Mouse (Mus musculus): Measurements from ENCODE around the gene Exog. TPM values are rescaled to one million over a fixed set of nuclear protein-coding genes. Genes with fewer than 3 reads are reported as not detected.

The Exog gene
- polyA plus RNA-seq, 1 experiment from 2014 or later: 6.9 TPM

DNA sequence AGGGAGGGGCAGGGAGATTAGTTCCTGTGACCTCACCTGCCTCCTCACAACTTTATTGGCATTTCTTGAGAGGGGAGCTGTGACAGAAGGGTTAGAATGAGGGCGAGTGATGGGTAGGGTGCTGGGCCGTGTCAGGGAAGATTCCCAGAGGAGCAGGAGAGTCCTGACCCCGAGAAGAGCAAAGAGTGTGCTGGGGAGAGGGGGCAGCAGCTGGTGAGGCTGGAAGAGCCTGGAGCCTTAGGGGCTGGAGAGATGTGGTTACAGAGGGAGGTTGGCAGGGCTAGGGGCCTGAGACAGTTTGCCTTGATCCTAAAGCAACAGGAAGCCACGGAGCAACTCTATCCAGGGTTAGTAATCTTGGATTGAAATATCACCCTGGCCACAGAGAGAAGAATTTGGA, 36.9 kb downstream of the Exog start:
- H3K36me3 ChIP-seq: no peaks in the 10 kb centered on the region
- no peak for ATAC-seq (ENCODE audit: low read depth)

GRCm38 (mm10) chr9:119483554-119484353, 39.0 kb downstream of the Exog start:
- DNase-seq (no peak), ATAC-seq (ENCODE audit: low read depth) (no peak)
- Histone ChIP-seq H3K36me3 (no peaks in the 10 kb centered on the region), H3K9me3 (replicated peaks) (no peaks in the 10 kb centered on the region), H3K9ac (no peak overlapping the region), H3K4me3 (replicated peaks) (no peak overlapping the region), H3K27me3 (no peaks in the 10 kb centered on the region), H3K4me2 (no peak overlapping the region), H3K4me1 (replicated peaks) (no peaks in the 10 kb centered on the region), H3K27ac (no peak overlapping the region)
- WGBS (ENCODE audit: insufficient replicate concordance): 53% methylated on average over 23 of the region's 23 CpGs

More for the DNA sequence above, 36.9 kb downstream of the Exog start:
- H3K4me1 ChIP-seq (replicated peaks): no peaks in the 10 kb centered on the region
- H3K4me2 ChIP-seq: no peak overlapping the region
- no peak for DNase-seq
- H3K4me3 ChIP-seq (replicated peaks): no peak overlapping the region
- 65% methylated on average over 4 of the region's 4 CpGs for WGBS (ENCODE audit: insufficient replicate concordance)
- no peaks in the 10 kb centered on the region for H3K27me3 ChIP-seq
- H3K9ac ChIP-seq: no peak overlapping the region
- no peaks in the 10 kb centered on the region for H3K9me3 ChIP-seq (replicated peaks)
- H3K27ac ChIP-seq: no peak overlapping the region

GRCm38 (mm10) chr9:119484420-119484819, 39.7 kb downstream of the Exog start:
- ATAC-seq (ENCODE audit: low read depth): no peak
- H3K27me3 ChIP-seq: no peaks in the 10 kb centered on the region
- 62% methylated on average over 9 of the region's 9 CpGs for WGBS (ENCODE audit: insufficient replicate concordance)

DNA sequence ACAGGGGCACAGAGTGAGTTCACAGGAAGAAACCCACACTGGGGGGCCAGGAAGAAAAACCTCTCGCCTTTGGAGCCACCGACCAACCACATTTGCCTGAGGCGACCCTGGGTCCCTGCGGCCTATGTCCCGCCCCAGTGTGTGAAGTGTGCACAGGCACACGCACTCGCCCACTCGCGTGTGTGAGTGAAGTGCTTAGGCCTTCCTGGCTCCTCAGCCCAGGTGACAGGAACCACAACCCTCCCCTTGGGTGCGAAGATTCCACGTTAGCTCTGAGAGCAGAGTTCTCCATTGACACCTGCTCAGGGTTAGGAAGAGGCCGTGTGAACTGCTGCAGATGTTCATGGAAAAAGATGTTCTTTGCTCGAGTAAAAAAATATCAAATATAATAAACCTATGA, 40.1 kb downstream of the Exog start:
- 77% methylated on average over 13 of the region's 13 CpGs for WGBS (ENCODE audit: insufficient replicate concordance)
- H3K9me3 ChIP-seq (replicated peaks): no peaks in the 10 kb centered on the region
- DNase-seq: no peak
- H3K4me2 ChIP-seq: no peak overlapping the region
- H3K4me3 ChIP-seq (replicated peaks): no peak overlapping the region
- H3K4me1 ChIP-seq (replicated peaks): no peaks in the 10 kb centered on the region
- no peaks in the 10 kb centered on the region for H3K36me3 ChIP-seq
- no peak overlapping the region for H3K9ac ChIP-seq
- H3K27me3 ChIP-seq: no peaks in the 10 kb centered on the region
- ATAC-seq (ENCODE audit: low read depth): no peak
- no peak overlapping the region for H3K27ac ChIP-seq

More at GRCm38 (mm10) chr9:119484420-119484819, 39.7 kb downstream of the Exog start:
- no peaks in the 10 kb centered on the region for H3K36me3 ChIP-seq
- no peak for DNase-seq
- H3K4me2 ChIP-seq: no peak overlapping the region
- H3K27ac ChIP-seq: no peak overlapping the region
- H3K4me3 ChIP-seq (replicated peaks): no peak overlapping the region
- no peaks in the 10 kb centered on the region for H3K9me3 ChIP-seq (replicated peaks)
- H3K9ac ChIP-seq: no peak overlapping the region
- no peaks in the 10 kb centered on the region for H3K4me1 ChIP-seq (replicated peaks)

DNA sequence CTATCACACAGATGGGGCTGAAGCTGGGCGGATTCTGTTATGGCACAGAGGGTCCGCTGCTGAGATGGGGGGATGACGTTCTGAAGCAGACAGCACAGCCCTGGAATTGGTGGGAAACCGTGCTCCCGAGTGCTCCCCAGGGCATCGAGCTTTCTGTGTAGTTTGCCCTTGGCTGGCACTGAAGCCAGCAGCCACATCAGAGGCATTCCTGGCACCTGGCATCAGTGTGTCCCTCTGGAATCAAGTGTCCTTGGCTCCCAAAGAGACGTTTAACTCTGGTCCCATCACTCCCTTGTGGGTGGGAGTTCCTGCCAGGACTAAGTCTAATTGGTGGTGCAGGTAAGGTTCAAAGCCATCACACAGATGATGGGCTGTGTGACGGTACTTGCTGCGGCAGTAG, 51.6 kb downstream of the Exog start:
- no peaks in the 10 kb centered on the region for H3K9me3 ChIP-seq (replicated peaks)
- DNase-seq: no peak
- H3K4me2 ChIP-seq: no peak overlapping the region
- no peak overlapping the region for H3K4me3 ChIP-seq (replicated peaks)
- no peaks in the 10 kb centered on the region for H3K4me1 ChIP-seq (replicated peaks)
- no peak overlapping the region for H3K27ac ChIP-seq
- ATAC-seq (ENCODE audit: low read depth): no peak
- H3K27me3 ChIP-seq: no peaks in the 10 kb centered on the region
- no peaks in the 10 kb centered on the region for H3K36me3 ChIP-seq
- H3K9ac ChIP-seq: no peak overlapping the region
- 70% methylated on average over 9 of the region's 9 CpGs for WGBS (ENCODE audit: insufficient replicate concordance)

DNA sequence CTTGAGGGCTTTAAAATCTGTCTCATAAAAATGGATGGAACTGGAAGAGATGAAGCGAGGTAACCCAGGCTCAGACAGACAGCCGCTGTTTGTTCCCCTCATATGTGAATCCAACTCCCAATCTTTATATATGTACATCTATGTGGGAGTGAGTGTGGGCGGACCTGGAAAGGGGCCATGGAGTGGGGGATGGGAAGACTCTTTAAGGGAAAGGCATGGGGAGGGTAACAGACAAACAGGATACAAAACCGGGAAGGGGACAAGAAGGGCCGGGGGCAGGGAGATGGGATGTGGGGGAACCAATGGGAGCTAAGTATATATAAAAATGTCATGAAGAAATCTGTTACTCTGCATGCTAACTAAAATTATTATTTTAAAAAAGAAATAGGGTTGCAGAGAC, 52.2 kb downstream of the Exog start:
- ATAC-seq (ENCODE audit: low read depth) (no peak), DNase-seq (no peak)
- no peak overlapping the region for H3K9ac ChIP-seq
- H3K4me3 ChIP-seq (replicated peaks): no peak overlapping the region
- no peaks in the 10 kb centered on the region for H3K4me1 ChIP-seq (replicated peaks)
- no peaks in the 10 kb centered on the region for H3K27me3 ChIP-seq
- H3K36me3 ChIP-seq: no peaks in the 10 kb centered on the region
- no peak overlapping the region for H3K4me2 ChIP-seq
- H3K27ac ChIP-seq: no peak overlapping the region
- 49% methylated on average over 5 of the region's 5 CpGs for WGBS (ENCODE audit: insufficient replicate concordance)
- no peaks in the 10 kb centered on the region for H3K9me3 ChIP-seq (replicated peaks)

DNA sequence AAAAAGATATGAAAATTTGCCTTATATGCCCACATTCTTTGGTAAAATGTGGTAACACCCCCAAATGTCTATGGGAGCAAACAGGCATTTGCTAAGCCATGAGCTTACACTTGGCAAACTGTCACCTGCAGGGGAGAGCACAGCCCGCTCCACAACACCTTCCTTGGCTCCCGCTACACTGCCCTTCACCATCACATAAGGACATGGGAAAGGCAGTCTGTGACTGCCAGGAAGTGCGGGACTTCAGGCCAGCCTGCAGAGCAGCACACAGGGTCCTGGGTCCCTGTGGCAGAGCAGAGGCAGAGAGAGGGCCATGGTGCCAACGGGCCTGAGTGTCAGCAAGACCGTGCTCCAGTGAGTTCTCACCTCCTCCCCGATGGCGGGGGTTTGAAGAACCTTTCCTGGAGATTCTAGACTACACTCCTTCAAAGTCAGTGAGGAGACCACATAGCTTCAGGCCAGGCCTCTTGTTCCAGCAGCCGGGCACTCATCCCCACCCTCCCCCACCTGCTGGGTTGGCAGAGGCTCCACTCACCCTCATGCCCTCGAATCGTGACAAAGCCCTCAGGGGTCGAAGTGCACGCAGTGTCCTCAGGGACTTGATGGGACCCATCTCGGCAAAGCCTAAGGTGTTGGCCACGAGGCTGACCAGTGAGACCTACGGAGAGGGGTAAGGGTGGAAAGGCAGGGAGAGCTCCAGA, 53.0 kb downstream of the Exog start:
- Histone ChIP-seq H3K4me2 (no peak overlapping the region), H3K9me3 (replicated peaks) (no peaks in the 10 kb centered on the region), H3K4me1 (replicated peaks) (no peaks in the 10 kb centered on the region), H3K27ac (no peak overlapping the region), H3K27me3 (no peaks in the 10 kb centered on the region), H3K36me3 (no peaks in the 10 kb centered on the region), H3K4me3 (replicated peaks) (no peak overlapping the region), H3K9ac (no peak overlapping the region)
- no peak for DNase-seq
- ATAC-seq (ENCODE audit: low read depth): no peak
- WGBS (ENCODE audit: insufficient replicate concordance): 76% methylated on average over 15 of the region's 15 CpGs

DNA sequence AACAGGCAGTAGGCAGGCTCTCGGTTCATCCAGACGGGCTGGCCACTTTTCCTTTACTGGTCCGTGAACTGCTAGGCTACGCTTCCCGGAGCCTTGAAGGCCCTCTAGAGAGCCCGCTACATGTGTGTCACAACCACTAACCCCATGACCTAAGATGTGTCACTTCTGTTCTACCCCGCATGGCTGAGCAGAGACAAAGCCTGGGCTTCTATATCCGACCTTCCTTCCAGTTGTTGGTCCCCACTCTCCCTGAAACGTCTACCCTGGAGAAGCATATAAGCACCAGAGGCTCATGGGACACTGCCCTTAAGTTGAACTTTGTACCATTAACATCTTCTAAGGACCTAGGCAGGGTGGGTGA, 53.5 kb downstream of the Exog start:
- Histone ChIP-seq H3K4me3 (replicated peaks) (no peak overlapping the region), H3K9ac (no peak overlapping the region), H3K36me3 (no peaks in the 10 kb centered on the region), H3K27ac (no peak overlapping the region), H3K9me3 (replicated peaks) (no peaks in the 10 kb centered on the region), H3K27me3 (no peaks in the 10 kb centered on the region), H3K4me2 (no peak overlapping the region), H3K4me1 (replicated peaks) (no peaks in the 10 kb centered on the region)
- 75% methylated on average over 9 of the region's 9 CpGs for WGBS (ENCODE audit: insufficient replicate concordance)
- ATAC-seq (ENCODE audit: low read depth): no peak
- DNase-seq: no peak

GRCm38 (mm10) chr9:119498885-119499284, 54.1 kb downstream of the Exog start:
- ATAC-seq (ENCODE audit: low read depth): no peak
- WGBS (ENCODE audit: insufficient replicate concordance): 51% methylated on average over 7 of the region's 7 CpGs
- H3K27ac ChIP-seq: no peak overlapping the region
- H3K9ac ChIP-seq: no peak overlapping the region
- H3K4me3 ChIP-seq (replicated peaks): no peak overlapping the region
- no peaks in the 10 kb centered on the region for H3K36me3 ChIP-seq
- no peaks in the 10 kb centered on the region for H3K4me1 ChIP-seq (replicated peaks)
- H3K4me2 ChIP-seq: no peak overlapping the region
- no peak for DNase-seq
- H3K27me3 ChIP-seq: no peaks in the 10 kb centered on the region
- no peaks in the 10 kb centered on the region for H3K9me3 ChIP-seq (replicated peaks)

DNA sequence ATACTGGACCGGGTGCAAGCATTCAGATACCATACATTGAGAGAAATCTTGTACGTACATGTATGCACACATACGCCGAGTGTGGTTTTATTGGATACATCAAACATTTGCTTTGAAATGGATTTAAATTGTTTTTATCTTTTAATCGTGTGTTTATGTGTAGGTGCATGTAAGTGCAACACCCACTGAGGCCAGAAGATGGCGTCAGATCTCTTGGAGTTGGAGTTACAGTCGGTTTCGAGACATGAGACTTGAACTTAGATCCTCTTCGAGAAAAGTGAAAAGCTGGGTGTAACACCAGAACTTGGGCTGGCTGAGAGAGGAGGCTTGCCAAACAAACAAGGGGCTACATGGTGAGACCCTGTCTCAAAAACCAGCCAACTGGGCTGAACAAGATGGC, 58.9 kb downstream of the Exog start:
- ATAC-seq (ENCODE audit: low read depth): no peak
- no peak overlapping the region for H3K4me3 ChIP-seq (replicated peaks)
- H3K27me3 ChIP-seq: no peaks in the 10 kb centered on the region
- H3K9ac ChIP-seq: no peak overlapping the region
- H3K9me3 ChIP-seq (replicated peaks): peaks cover 4% of the 10 kb centered on the region; the same call in 1 of the 2 replicates
- DNase-seq: no peak
- 73% methylated on average over 9 of the region's 9 CpGs for WGBS (ENCODE audit: insufficient replicate concordance)
- H3K27ac ChIP-seq: no peak overlapping the region
- no peaks in the 10 kb centered on the region for H3K4me1 ChIP-seq (replicated peaks)
- no peaks in the 10 kb centered on the region for H3K36me3 ChIP-seq
- H3K4me2 ChIP-seq: no peak overlapping the region

DNA sequence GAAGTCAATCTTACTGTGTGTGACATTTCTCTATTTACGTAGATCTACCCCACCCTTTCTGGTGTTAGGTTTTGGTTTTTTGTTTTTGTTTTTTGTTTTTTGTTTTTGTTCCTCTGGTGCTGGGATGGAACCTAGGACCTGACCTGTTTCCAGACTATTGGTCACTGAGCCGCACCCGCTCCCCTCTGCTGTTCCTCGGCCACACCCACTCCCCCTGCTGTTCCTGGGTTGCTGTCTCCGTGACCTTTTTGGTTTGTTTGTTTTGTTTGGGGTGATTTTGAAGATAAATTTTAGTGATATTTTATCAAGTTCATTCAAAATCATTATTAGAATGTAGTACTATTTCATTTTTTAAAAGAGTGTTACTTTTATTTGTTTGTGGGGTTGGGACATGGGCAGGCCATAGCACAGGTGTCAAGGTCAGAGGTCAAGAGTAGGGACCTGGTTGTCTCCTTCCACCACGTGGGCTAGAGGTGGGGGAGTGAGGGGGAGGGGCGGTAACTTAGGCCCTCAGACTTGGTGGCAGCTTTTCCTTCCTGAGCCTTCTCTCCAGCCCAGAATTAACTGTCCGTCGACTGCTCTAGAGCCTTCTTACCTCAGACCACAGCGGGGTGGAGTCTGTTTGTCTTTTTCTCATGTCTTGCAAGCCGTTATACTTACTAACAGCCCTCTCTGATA, 60.4 kb downstream of the Exog start:
- no peak for ATAC-seq (ENCODE audit: low read depth)
- H3K36me3 ChIP-seq: no peaks in the 10 kb centered on the region
- no peak overlapping the region for H3K4me3 ChIP-seq (replicated peaks)
- H3K9me3 ChIP-seq (replicated peaks): peaks cover 4% of the 10 kb centered on the region; the same call in 1 of the 2 replicates
- no peak overlapping the region for H3K9ac ChIP-seq
- DNase-seq: no peak
- H3K4me2 ChIP-seq: no peak overlapping the region
- H3K4me1 ChIP-seq (replicated peaks): no peaks in the 10 kb centered on the region
- H3K27me3 ChIP-seq: no peaks in the 10 kb centered on the region
- 47% methylated on average over 11 of the region's 11 CpGs for WGBS (ENCODE audit: insufficient replicate concordance)
- no peak overlapping the region for H3K27ac ChIP-seq

All from liver, embryonic 13.5 days (tissue).